Mouse (Mus musculus): Measurements from ENCODE around the gene Pgap1. TPM values are rescaled to one million over a fixed set of nuclear protein-coding genes. Genes with fewer than 3 reads are reported as not detected.

Gene Pgap1
- polyA plus RNA-seq (2014; fragmentation: Nextera tagmentation; extraction: Ambion mirVana) = 13.0 and 14.6 TPM in 2 replicates

DNA sequence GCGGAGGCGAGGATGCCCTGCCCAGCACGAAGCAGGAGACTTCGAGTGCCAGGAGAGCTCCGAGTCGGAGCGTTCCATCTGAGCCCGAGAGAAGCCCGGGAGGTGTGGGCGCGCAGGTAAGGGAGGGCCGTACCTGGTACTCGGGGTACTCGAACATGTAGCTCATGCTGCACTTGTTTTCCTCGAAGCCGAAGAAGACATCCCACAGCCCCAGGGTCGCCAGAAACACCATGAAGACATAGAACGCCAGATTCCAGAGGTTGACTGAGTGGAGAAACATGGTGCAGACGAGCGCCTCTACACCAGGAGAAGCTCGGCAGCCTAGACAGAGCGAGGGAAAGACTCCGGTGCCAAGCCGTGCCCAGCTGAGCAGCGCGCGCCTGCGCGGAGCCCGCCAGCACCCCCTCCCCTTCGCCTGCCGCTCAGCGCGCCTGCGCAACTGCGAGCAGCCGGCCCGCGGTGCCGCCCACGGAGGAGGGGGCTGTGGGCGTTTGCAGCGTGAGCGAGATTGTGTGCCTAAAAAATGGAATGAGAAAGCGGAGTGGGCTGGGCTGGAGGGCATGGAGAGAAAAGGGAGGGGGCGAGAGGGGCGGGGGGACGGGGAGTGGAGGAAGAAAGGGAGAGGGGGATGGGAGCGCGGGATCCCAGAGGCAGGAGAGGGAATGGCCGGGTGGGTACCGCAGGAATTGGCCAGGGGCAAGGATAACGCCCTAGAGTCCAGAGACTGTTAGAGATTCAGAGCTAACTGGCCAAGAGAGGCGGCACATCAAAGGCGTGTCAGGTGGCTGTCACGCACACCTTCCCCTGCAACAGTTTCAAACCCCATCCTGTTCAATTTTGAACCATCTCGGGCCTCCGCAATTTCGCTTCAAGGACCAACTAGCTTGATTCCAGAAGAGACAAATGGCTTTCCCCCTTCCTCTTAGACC lies at the start of gene Pgap1:
Pgap1 (minus strand) TSS at position 384 of the 929 bp plus-strand sequence.
- ATAC-seq (replicated peaks; ENCODE audit: low FRiP score, low TSS enrichment, low read depth) (peak; percentile 97), DNase-seq (ENCODE audit: low spot score) (peak; percentile 91)
- peak within 1 kb of the TSS; percentile 67 for H3K4me3 ChIP-seq (ENCODE audit: low read depth, low read length)
- no peaks in the 10 kb centered on the region for H3K9me3 ChIP-seq (ENCODE audit: control insufficient read depth, low read length)
- H3K4me1 ChIP-seq (replicated peaks; ENCODE audit: control insufficient read depth, insufficient read depth, low read length) = peaks cover 3% of the 10 kb centered on the region; the same call in 1 of the 2 replicates
- peak within 1 kb of the TSS; percentile 52 for H3K9ac ChIP-seq (ENCODE audit: low read length)
- H3K27ac ChIP-seq (ENCODE audit: low read depth) = peak within 1 kb of the TSS; percentile 47; the same call in 1 of the 2 replicates
- H3K4me2 ChIP-seq (ENCODE audit: low read length) = peak within 1 kb of the TSS; percentile 86
- H3K27me3 ChIP-seq (replicated peaks; ENCODE audit: control insufficient read depth, insufficient read depth, low read length) = no peaks in the 10 kb centered on the region
- no peaks in the 10 kb centered on the region for H3K36me3 ChIP-seq (ENCODE audit: control insufficient read depth, insufficient read depth, low read length)
- under 1% methylated on average over 57 of the region's 59 CpGs for WGBS

GRCm38 (mm10) chr1:54606936-54607335 lies 49.5 kb upstream of the Pgap1 start:
- Histone ChIP-seq H3K4me3 (ENCODE audit: low read depth, low read length) (no peak overlapping the region), H3K4me2 (ENCODE audit: low read length) (no peak overlapping the region), H3K27me3 (replicated peaks; ENCODE audit: control insufficient read depth, insufficient read depth, low read length) (no peaks in the 10 kb centered on the region), H3K36me3 (ENCODE audit: control insufficient read depth, insufficient read depth, low read length) (no peaks in the 10 kb centered on the region), H3K9ac (ENCODE audit: low read length) (no peak overlapping the region), H3K27ac (ENCODE audit: low read depth) (no peak overlapping the region), H3K9me3 (ENCODE audit: control insufficient read depth, low read length) (no peaks in the 10 kb centered on the region), H3K4me1 (replicated peaks; ENCODE audit: control insufficient read depth, insufficient read depth, low read length) (no peaks in the 10 kb centered on the region)
- ATAC-seq (replicated peaks; ENCODE audit: low FRiP score, low TSS enrichment, low read depth) = no peak
- WGBS = 88% methylated on average over 1 of the region's 1 CpGs
- DNase-seq (ENCODE audit: low spot score) = peak; percentile 41

DNA sequence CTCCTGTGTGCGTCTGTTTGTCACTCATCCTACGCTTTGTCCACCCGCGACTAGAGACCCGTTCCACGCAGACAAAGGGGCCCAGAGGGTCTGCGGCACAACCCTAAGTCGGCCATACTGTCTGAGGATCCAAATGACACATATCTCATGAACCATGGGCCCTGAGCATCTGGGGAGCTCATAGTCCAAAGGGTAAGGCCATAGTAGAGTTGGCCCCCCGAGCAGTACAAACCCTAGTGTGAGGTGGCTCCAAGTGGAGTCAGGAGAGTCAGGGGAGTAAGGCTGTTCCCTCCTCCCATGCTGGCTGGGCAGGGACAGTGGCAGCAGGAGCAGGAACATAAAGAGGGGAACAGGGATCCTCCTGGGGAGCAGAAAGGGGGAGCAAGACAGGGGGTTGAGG lies 44.2 kb upstream of the Pgap1 start:
- no peak for ATAC-seq (replicated peaks; ENCODE audit: low FRiP score, low TSS enrichment, low read depth)
- no peaks in the 10 kb centered on the region for H3K27me3 ChIP-seq (replicated peaks; ENCODE audit: control insufficient read depth, insufficient read depth, low read length)
- peak; percentile 34 for DNase-seq (ENCODE audit: low spot score)
- no peak overlapping the region for H3K4me2 ChIP-seq (ENCODE audit: low read length)
- no peak overlapping the region for H3K9ac ChIP-seq (ENCODE audit: low read length)
- peaks cover 5% of the 10 kb centered on the region; the same call in 1 of the 2 replicates for H3K9me3 ChIP-seq (ENCODE audit: control insufficient read depth, low read length)
- H3K36me3 ChIP-seq (ENCODE audit: control insufficient read depth, insufficient read depth, low read length) = no peaks in the 10 kb centered on the region
- no peak overlapping the region for H3K4me3 ChIP-seq (ENCODE audit: low read depth, low read length)
- H3K27ac ChIP-seq (ENCODE audit: low read depth) = no peak overlapping the region
- 97% methylated on average over 9 of the region's 9 CpGs for WGBS
- no peaks in the 10 kb centered on the region for H3K4me1 ChIP-seq (replicated peaks; ENCODE audit: control insufficient read depth, insufficient read depth, low read length)

GRCm38 (mm10) chr1:54600275-54600674 lies 42.8 kb upstream of the Pgap1 start:
- peak overlapping the region; percentile 36; the same call in 1 of the 2 replicates for H3K27ac ChIP-seq (ENCODE audit: low read depth)
- H3K4me1 ChIP-seq (replicated peaks; ENCODE audit: control insufficient read depth, insufficient read depth, low read length) = no peaks in the 10 kb centered on the region
- no peak overlapping the region for H3K4me2 ChIP-seq (ENCODE audit: low read length)
- no peaks in the 10 kb centered on the region for H3K27me3 ChIP-seq (replicated peaks; ENCODE audit: control insufficient read depth, insufficient read depth, low read length)
- H3K36me3 ChIP-seq (ENCODE audit: control insufficient read depth, insufficient read depth, low read length) = no peaks in the 10 kb centered on the region
- H3K9ac ChIP-seq (ENCODE audit: low read length) = no peak overlapping the region
- peaks cover 5% of the 10 kb centered on the region; the same call in 1 of the 2 replicates for H3K9me3 ChIP-seq (ENCODE audit: control insufficient read depth, low read length)
- H3K4me3 ChIP-seq (ENCODE audit: low read depth, low read length) = no peak overlapping the region
- ATAC-seq (replicated peaks; ENCODE audit: low FRiP score, low TSS enrichment, low read depth) (peak; percentile 91), DNase-seq (ENCODE audit: low spot score) (no peak)
- WGBS = 75% methylated on average over 1 of the region's 1 CpGs

- H3K4me1 ChIP-seq (replicated peaks; ENCODE audit: control insufficient read depth, insufficient read depth, low read length) = no peaks in the 10 kb centered on the region
- WGBS = 45% methylated on average over 4 of the region's 4 CpGs
- H3K27me3 ChIP-seq (replicated peaks; ENCODE audit: control insufficient read depth, insufficient read depth, low read length) = no peaks in the 10 kb centered on the region
- no peak overlapping the region for H3K4me2 ChIP-seq (ENCODE audit: low read length)
- no peak overlapping the region for H3K4me3 ChIP-seq (ENCODE audit: low read depth, low read length)
- ATAC-seq (replicated peaks; ENCODE audit: low FRiP score, low TSS enrichment, low read depth) (no peak), DNase-seq (ENCODE audit: low spot score) (no peak)
- H3K27ac ChIP-seq (ENCODE audit: low read depth) = no peak overlapping the region
- H3K9me3 ChIP-seq (ENCODE audit: control insufficient read depth, low read length) = peaks cover 5% of the 10 kb centered on the region; the same call in 1 of the 2 replicates
- H3K9ac ChIP-seq (ENCODE audit: low read length) = no peak overlapping the region
- H3K36me3 ChIP-seq (ENCODE audit: control insufficient read depth, insufficient read depth, low read length) = no peaks in the 10 kb centered on the region
These were observed 40.2 kb upstream of the Pgap1 start for GRCm38 (mm10) chr1:54597594-54598217.

GRCm38 (mm10) chr1:54596151-54596550 lies 38.7 kb upstream of the Pgap1 start:
- ATAC-seq (replicated peaks; ENCODE audit: low FRiP score, low TSS enrichment, low read depth) (no peak), DNase-seq (ENCODE audit: low spot score) (no peak)
- Histone ChIP-seq H3K4me1 (replicated peaks; ENCODE audit: control insufficient read depth, insufficient read depth, low read length) (no peaks in the 10 kb centered on the region), H3K9me3 (ENCODE audit: control insufficient read depth, low read length) (peaks cover 5% of the 10 kb centered on the region; the same call in 1 of the 2 replicates), H3K4me3 (ENCODE audit: low read depth, low read length) (no peak overlapping the region), H3K4me2 (ENCODE audit: low read length) (no peak overlapping the region), H3K36me3 (ENCODE audit: control insufficient read depth, insufficient read depth, low read length) (no peaks in the 10 kb centered on the region), H3K9ac (ENCODE audit: low read length) (no peak overlapping the region), H3K27me3 (replicated peaks; ENCODE audit: control insufficient read depth, insufficient read depth, low read length) (no peaks in the 10 kb centered on the region), H3K27ac (ENCODE audit: low read depth) (no peak overlapping the region)
- WGBS = 85% methylated on average over 2 of the region's 2 CpGs

- no peaks in the 10 kb centered on the region for H3K9me3 ChIP-seq (ENCODE audit: control insufficient read depth, low read length)
- H3K27me3 ChIP-seq (replicated peaks; ENCODE audit: control insufficient read depth, insufficient read depth, low read length) = no peaks in the 10 kb centered on the region
- ATAC-seq (replicated peaks; ENCODE audit: low FRiP score, low TSS enrichment, low read depth) (no peak), DNase-seq (ENCODE audit: low spot score) (no peak)
- H3K4me1 ChIP-seq (replicated peaks; ENCODE audit: control insufficient read depth, insufficient read depth, low read length) = no peaks in the 10 kb centered on the region
- 95% methylated on average over 5 of the region's 5 CpGs for WGBS
- no peak overlapping the region for H3K4me3 ChIP-seq (ENCODE audit: low read depth, low read length)
- H3K9ac ChIP-seq (ENCODE audit: low read length) = no peak overlapping the region
- no peaks in the 10 kb centered on the region for H3K36me3 ChIP-seq (ENCODE audit: control insufficient read depth, insufficient read depth, low read length)
- no peak overlapping the region for H3K4me2 ChIP-seq (ENCODE audit: low read length)
- H3K27ac ChIP-seq (ENCODE audit: low read depth) = no peak overlapping the region
These were observed 29.6 kb upstream of the Pgap1 start for GRCm38 (mm10) chr1:54587076-54587475.

DNA sequence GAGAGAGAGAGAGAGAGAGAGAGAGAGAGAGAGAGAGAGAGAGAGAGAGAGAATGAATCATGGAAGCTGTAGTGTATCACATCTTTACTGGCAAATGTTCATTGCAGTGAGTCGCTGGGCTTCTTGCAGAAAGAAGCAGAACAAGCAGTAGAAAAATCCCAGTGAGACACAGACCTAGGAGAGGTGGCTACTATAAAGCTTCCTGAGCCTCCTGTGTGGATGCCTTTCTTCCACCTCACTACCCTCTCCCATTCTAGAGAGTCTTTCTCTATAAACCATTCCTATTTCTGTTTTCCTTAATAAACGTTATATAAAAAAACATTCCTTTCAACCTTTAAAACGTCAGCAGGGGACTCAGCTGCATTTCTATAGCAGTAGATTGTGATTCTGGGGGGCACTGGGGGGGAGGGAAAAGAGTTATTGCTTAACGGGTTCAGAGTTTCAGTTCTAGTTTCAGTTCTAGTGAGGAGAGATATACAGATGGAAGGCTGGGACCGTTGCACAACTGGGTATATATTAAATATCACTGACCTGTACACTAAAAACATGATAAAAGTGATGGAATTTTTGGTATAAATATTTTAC lies 28.6 kb upstream of the Pgap1 start:
- H3K9me3 ChIP-seq (ENCODE audit: control insufficient read depth, low read length) = no peaks in the 10 kb centered on the region
- DNase-seq (ENCODE audit: low spot score) = no peak
- WGBS = 59% methylated on average over 5 of the region's 5 CpGs
- no peak overlapping the region for H3K27ac ChIP-seq (ENCODE audit: low read depth)
- ATAC-seq (replicated peaks; ENCODE audit: low FRiP score, low TSS enrichment, low read depth) = no peak
- no peaks in the 10 kb centered on the region for H3K4me1 ChIP-seq (replicated peaks; ENCODE audit: control insufficient read depth, insufficient read depth, low read length)
- no peaks in the 10 kb centered on the region for H3K27me3 ChIP-seq (replicated peaks; ENCODE audit: control insufficient read depth, insufficient read depth, low read length)
- H3K4me3 ChIP-seq (ENCODE audit: low read depth, low read length) = no peak overlapping the region
- H3K9ac ChIP-seq (ENCODE audit: low read length) = no peak overlapping the region
- H3K36me3 ChIP-seq (ENCODE audit: control insufficient read depth, insufficient read depth, low read length) = no peaks in the 10 kb centered on the region
- H3K4me2 ChIP-seq (ENCODE audit: low read length) = no peak overlapping the region

All from intestine, embryonic 14.5 days (tissue).